Mouse (Mus musculus) kidney, embryonic 16.5 days (tissue): Measurements from ENCODE around the gene Astn1. TPM values are rescaled to one million over a fixed set of nuclear protein-coding genes. Genes with fewer than 3 reads are reported as not detected.

Experiments
- ATAC-seq: fragments of 200-750 bp; cut with Nextera tagmentation; 2 replicates; pipeline ENCODE4 v1.8.0; 2017; ENCODE audit warnings: moderate TSS enrichment; ENCODE audit not compliant: low FRiP score, low TSS enrichment
- H3K27ac ChIP-seq: fragments of 300-500 bp; sonication (generic); 2 replicates; pipeline ENCODE4 v1.5.1; 2014; ENCODE audit warnings: low read length
- H3K27me3 ChIP-seq: fragments of 300-500 bp; sonication (generic); 2 replicates; pipeline ENCODE4 v1.6.1; 2014; ENCODE audit warnings: low read length, control low read depth, mixed read lengths; ENCODE audit not compliant: insufficient read depth
- H3K36me3 ChIP-seq: fragments of 300-500 bp; sonication (generic); 2 replicates; pipeline ENCODE4 v1.6.1; 2014; ENCODE audit warnings: low read length, control low read depth, mixed read lengths; ENCODE audit not compliant: insufficient read depth
- H3K4me1 ChIP-seq: fragments of 300-500 bp; sonication (generic); 2 replicates; pipeline ENCODE4 v1.6.1; 2014; ENCODE audit warnings: low read length, control low read depth, mixed read lengths; ENCODE audit not compliant: insufficient read depth
- H3K4me2 ChIP-seq: fragments of 300-500 bp; sonication (generic); replicated peaks from 2 replicates; pipeline ENCODE4 v1.6.1; 2014; ENCODE audit warnings: low read depth, low read length
- H3K4me3 ChIP-seq: fragments of 300-500 bp; sonication (generic); 2 replicates; pipeline ENCODE4 v1.5.1; 2014; ENCODE audit warnings: mild to moderate bottlenecking, low read length
- H3K9ac ChIP-seq: fragments of 300-500 bp; sonication (generic); replicated peaks from 2 replicates; pipeline ENCODE4 v1.6.1; 2014; ENCODE audit warnings: low read length
- H3K9me3 ChIP-seq: fragments of 300-500 bp; sonication (generic); 2 replicates; pipeline ENCODE4 v1.6.1; 2016; ENCODE audit warnings: low read length, control low read depth
- WGBS: fragments of 180-500 bp; shearing (Covaris S2); extraction: QIAGEN DNeasy Blood & Tissue Kit; methylation state at CpG from one replicate; pipeline ENCODE4 v1.1.7; 2014; 5-methylcytosine and 5-hydroxymethylcytosine counted together
- polyA plus RNA-seq: library from polyadenylated mRNA; unstranded; fragments of >200 nt; fragmentation: Nextera tagmentation; extraction: Ambion mirVana; gene quantifications from 2 replicates; pipeline ENCODE4 v1.2.1, GENCODE M21; 2015

The Astn1 gene
- polyA plus RNA-seq, 1 experiment from 2014 or later: 1.0 TPM

DNA sequence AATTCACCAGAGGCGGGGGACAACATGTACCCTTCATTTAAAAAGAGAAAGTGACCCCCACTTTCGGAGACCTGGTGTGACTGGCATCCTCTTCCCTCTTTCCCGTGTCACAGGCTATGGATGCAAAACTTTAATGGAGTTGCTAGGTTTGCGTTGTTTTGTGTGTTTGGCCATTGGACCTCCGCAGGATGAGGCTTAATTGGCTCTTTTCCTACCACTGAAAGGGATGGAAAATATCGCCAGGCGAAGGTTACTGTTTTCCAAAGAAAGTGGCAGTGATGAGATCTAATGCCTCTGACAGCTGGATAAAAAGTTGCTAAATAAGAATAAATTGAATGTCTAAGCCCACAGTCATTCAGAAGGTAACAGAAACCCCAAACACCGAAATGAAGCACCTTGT lies 186.2 kb downstream of the Astn1 start:
- WGBS: 87% methylated on average over 8 of the region's 8 CpGs
- no peak for ATAC-seq
- no peaks in the 10 kb centered on the region for H3K9me3 ChIP-seq
- H3K4me1 ChIP-seq: no peaks in the 10 kb centered on the region
- H3K27me3 ChIP-seq: no peaks in the 10 kb centered on the region
- no peak overlapping the region for H3K4me2 ChIP-seq
- no peak overlapping the region for H3K27ac ChIP-seq
- no peaks in the 10 kb centered on the region for H3K36me3 ChIP-seq
- H3K4me3 ChIP-seq: no peak overlapping the region
- no peak overlapping the region for H3K9ac ChIP-seq

DNA sequence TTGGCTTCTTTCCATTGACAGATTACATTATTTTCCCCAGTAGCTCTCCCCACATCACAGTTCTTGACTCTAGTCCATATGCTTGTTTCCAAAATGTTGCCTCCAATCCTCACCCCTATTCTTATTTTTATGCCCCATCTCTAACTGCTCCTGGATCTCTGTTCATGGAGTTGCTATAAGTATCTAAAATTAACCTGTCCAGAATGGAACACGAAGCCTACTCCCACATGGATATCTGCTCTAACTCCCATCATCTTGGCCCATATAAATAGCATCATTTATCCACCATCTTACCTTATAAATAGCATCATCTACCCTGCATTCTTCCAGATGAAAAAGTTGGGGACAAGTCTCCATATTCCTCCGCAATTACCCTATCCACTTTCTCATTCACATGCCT lies 187.5 kb downstream of the Astn1 start:
- H3K36me3 ChIP-seq: no peaks in the 10 kb centered on the region
- H3K9ac ChIP-seq: no peak overlapping the region
- no peak overlapping the region for H3K4me2 ChIP-seq
- H3K27ac ChIP-seq: no peak overlapping the region
- H3K9me3 ChIP-seq: no peaks in the 10 kb centered on the region
- ATAC-seq: no peak
- H3K4me1 ChIP-seq: no peaks in the 10 kb centered on the region
- WGBS: 95% methylated on average over 2 of the region's 2 CpGs
- H3K27me3 ChIP-seq: no peaks in the 10 kb centered on the region
- no peak overlapping the region for H3K4me3 ChIP-seq

DNA sequence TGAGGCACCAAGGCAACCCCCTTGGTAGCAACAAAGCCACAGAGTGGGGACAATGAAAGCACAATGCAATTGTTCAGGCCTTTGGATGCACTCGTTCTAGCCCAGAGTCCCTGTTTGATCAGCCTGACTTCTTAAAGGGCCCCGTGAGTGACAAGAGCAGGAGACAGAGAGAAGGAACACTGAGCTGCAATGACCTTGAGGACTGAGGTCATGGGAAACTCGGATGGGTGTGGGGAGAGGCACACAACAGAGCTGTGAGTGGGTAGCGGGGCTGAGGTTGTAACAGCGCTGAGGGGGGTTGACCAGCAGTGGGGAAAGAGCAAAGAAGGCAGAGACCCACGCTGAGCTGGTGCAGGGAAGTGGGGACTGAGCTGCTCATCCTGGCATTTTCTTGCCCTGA lies 189.9 kb downstream of the Astn1 start:
- no peaks in the 10 kb centered on the region for H3K9me3 ChIP-seq
- no peak overlapping the region for H3K9ac ChIP-seq
- no peaks in the 10 kb centered on the region for H3K4me1 ChIP-seq
- no peak overlapping the region for H3K4me3 ChIP-seq
- H3K27ac ChIP-seq: no peak overlapping the region
- H3K4me2 ChIP-seq: no peak overlapping the region
- H3K27me3 ChIP-seq: no peaks in the 10 kb centered on the region
- no peak for ATAC-seq
- 57% methylated on average over 6 of the region's 6 CpGs for WGBS
- no peaks in the 10 kb centered on the region for H3K36me3 ChIP-seq

DNA sequence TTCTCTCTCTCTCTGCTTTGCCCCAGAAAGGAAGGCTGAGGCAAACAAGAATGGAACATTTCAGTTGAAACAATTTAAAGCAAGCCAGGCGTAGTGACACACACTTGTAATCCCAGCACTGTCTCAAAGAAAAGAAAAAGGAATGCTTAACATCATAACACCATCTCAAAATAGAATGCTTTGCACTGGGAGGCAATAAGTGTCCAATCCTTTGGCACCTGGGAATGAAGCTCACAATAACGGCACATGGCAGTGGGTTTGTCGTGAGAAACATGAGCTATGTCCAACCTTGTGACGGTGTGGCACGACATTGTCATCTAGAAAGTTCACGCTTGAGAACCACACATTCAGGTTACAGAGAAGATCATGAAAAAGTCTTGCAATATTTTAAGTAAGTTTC lies 191.3 kb downstream of the Astn1 start:
- H3K27me3 ChIP-seq: no peaks in the 10 kb centered on the region
- H3K9me3 ChIP-seq: no peaks in the 10 kb centered on the region
- H3K27ac ChIP-seq: no peak overlapping the region
- H3K4me2 ChIP-seq: no peak overlapping the region
- H3K36me3 ChIP-seq: no peaks in the 10 kb centered on the region
- WGBS: 83% methylated on average over 6 of the region's 6 CpGs
- H3K4me3 ChIP-seq: no peak overlapping the region
- ATAC-seq: no peak
- no peak overlapping the region for H3K9ac ChIP-seq
- no peaks in the 10 kb centered on the region for H3K4me1 ChIP-seq

DNA sequence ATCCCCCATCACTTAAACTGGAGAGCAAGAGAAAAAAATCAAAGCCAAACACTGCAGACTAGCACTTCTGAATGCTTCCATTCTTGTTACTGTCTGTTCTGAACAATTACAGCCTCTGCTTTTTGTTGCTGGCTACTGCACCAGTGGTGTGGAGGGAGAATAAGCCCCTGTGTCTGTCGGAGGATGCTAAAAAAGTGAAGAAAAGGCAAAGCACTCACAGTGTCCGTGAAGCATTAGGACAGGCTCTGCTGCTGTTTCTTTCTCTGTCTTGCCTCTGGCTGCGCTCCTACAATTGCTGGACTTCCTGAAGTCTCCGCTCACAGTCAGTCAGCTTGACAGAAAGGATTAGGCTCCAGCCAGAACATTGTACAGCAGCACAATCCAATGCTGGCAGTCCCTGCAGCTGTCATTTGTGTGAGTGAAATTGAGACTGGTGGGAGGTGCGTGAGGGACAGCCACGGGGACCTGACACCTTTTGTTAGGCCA lies 192.0 kb downstream of the Astn1 start:
- ATAC-seq: 0 out of 2 replicates have a peak, but pooled peaks have one; percentile 42
- no peaks in the 10 kb centered on the region for H3K4me1 ChIP-seq
- no peaks in the 10 kb centered on the region for H3K36me3 ChIP-seq
- WGBS: 26% methylated on average over 6 of the region's 6 CpGs
- H3K9me3 ChIP-seq: no peaks in the 10 kb centered on the region
- no peak overlapping the region for H3K4me2 ChIP-seq
- no peak overlapping the region for H3K9ac ChIP-seq
- no peak overlapping the region for H3K4me3 ChIP-seq
- no peak overlapping the region for H3K27ac ChIP-seq
- no peaks in the 10 kb centered on the region for H3K27me3 ChIP-seq

DNA sequence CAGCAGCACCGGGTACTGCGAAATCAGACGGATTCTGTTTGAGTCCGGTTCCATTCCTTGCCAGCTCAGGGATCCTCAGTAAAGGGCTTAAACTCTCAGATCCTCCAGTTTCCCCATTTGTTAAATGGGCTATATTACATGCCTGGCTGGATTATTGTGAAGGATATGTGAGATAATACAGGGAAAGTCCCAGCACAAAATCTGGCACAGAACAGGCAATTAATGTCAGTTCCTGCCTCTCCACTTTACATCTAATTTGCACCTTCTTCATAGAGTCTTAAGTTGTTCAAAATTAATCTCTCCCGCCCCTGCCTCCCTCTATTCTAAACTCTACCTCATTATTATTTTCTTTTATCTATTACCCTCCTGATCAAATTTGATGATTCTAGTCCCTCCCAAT lies 211.1 kb downstream of the Astn1 start:
- Histone ChIP-seq H3K4me2 (no peak overlapping the region), H3K36me3 (no peaks in the 10 kb centered on the region), H3K9me3 (no peaks in the 10 kb centered on the region), H3K4me1 (no peaks in the 10 kb centered on the region), H3K27ac (no peak overlapping the region), H3K9ac (no peak overlapping the region), H3K4me3 (no peak overlapping the region), H3K27me3 (no peaks in the 10 kb centered on the region)
- ATAC-seq: no peak
- 94% methylated on average over 5 of the region's 5 CpGs for WGBS

DNA sequence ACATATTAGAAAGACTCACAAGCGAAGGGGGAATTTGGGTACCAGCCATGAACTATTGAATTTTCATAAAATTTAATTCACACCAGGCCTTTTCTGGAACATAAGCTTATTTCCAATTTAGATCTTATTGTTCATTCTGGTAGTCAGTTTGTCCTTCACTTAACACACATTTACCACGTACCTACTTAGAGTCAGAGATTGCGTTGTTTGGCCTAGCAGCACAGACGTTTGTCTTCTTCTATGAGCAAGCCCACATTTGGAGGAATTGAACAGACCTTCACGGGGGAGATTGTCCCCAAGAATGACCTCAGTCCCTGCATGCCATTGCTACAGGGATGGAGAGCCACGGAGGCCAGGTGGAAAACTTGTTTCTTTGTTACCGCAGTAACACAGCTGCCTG lies 211.5 kb downstream of the Astn1 start:
- WGBS: 89% methylated on average over 7 of the region's 7 CpGs
- no peak for ATAC-seq
- no peak overlapping the region for H3K4me3 ChIP-seq

DNA sequence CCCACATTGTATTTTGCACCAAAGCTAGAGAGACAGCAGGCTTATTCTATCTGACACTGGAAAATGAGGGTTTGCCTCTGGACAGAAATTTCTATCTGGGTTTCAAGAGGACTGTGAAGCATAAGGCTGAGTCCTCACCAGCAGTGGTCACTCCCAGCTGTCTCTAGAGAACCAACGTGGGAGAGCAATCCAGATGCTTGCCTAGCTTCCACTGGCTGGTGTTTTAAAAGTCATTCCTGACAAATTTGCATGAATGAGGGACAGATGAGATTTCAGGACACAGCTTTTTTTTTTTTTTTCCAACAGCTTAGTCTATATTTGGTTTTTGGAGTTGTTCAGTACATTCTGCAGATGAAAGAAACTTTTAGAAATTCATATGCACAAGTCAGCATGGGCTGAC lies 213.9 kb downstream of the Astn1 start:
- Histone ChIP-seq H3K4me2 (no peak overlapping the region), H3K27ac (no peak overlapping the region), H3K9ac (no peak overlapping the region), H3K36me3 (no peaks in the 10 kb centered on the region), H3K4me1 (no peaks in the 10 kb centered on the region), H3K9me3 (no peaks in the 10 kb centered on the region), H3K27me3 (no peaks in the 10 kb centered on the region), H3K4me3 (no peak overlapping the region)
- ATAC-seq: no peak
- WGBS: 36% methylated on average over 1 of the region's 1 CpGs

More for the DNA sequence above, 211.5 kb downstream of the Astn1 start:
- Histone ChIP-seq H3K9ac (no peak overlapping the region), H3K4me1 (no peaks in the 10 kb centered on the region), H3K27ac (no peak overlapping the region), H3K9me3 (no peaks in the 10 kb centered on the region), H3K36me3 (no peaks in the 10 kb centered on the region), H3K27me3 (no peaks in the 10 kb centered on the region), H3K4me2 (no peak overlapping the region)

DNA sequence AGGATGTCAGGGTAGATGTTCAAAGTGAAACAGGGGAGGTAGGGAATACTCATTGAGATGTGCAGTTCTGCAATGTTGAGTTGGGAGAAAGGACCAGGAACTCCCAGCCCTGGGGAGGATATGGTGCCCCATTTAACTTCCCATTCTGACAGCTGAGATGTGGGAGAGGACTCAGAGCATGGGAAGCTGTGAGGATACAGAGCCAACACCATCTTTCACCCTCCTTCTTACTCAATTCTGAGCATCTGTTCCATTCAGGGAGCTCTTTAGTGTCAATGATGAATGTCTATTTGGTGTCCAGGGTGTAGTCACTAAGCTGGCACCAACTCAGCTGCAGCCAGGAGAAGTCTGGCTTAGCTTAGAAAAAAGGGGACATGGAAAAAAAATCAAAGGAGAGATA lies 219.7 kb downstream of the Astn1 start:
- no peak overlapping the region for H3K4me3 ChIP-seq
- H3K4me2 ChIP-seq: no peak overlapping the region
- H3K27ac ChIP-seq: no peak overlapping the region
- H3K36me3 ChIP-seq: no peaks in the 10 kb centered on the region
- no peak overlapping the region for H3K9ac ChIP-seq
- ATAC-seq: no peak
- H3K4me1 ChIP-seq: no peaks in the 10 kb centered on the region
- H3K27me3 ChIP-seq: no peaks in the 10 kb centered on the region
- no peaks in the 10 kb centered on the region for H3K9me3 ChIP-seq

DNA sequence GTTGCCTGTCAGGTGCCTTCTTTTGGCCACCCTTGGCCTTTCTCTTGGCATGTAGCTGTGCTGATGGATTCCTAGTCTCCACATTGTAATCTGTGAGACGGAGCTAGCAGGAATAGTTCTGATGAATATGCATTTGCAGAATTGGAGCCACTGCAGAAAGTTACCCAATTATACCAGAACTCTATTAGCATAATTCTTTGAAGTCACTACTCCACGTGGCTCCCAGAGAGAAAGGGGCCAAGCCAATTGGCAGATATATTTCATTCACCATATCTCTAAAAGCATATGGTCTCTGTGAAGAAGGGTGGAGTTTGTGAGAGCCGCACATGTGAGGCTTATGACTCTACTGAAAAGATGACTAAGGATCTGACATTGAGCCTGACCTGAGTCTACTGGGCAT lies 226.8 kb downstream of the Astn1 start:
- no peak for ATAC-seq
- no peaks in the 10 kb centered on the region for H3K36me3 ChIP-seq
- no peaks in the 10 kb centered on the region for H3K27me3 ChIP-seq
- no peaks in the 10 kb centered on the region for H3K4me1 ChIP-seq
- H3K9ac ChIP-seq: no peak overlapping the region
- H3K4me3 ChIP-seq: no peak overlapping the region
- no peak overlapping the region for H3K27ac ChIP-seq
- no peaks in the 10 kb centered on the region for H3K9me3 ChIP-seq
- H3K4me2 ChIP-seq: no peak overlapping the region
- WGBS: 79% methylated on average over 3 of the region's 3 CpGs
